Mouse (Mus musculus): ENCODE data around the gene Rps6ka2. TPM values are rescaled to one million over a fixed set of nuclear protein-coding genes. Genes with fewer than 3 reads are reported as not detected.

Rps6ka2 gene
- polyA plus RNA-seq, 1 experiment, result not detected

GRCm38 (mm10) chr17:7143885-7144518 is 25.9 kb upstream of the Rps6ka2 start:
- Histone ChIP-seq H3K4me3 (ENCODE audit: insufficient read depth, low read depth, low read length) (no peak overlapping the region), H3K4me1 (ENCODE audit: control insufficient read depth, insufficient read depth, low read length) (peaks cover 15% of the 10 kb centered on the region), H3K27ac (ENCODE audit: insufficient read depth, low read depth, low read length) (no peak overlapping the region)
- 87% methylated on average over 7 of the region's 7 CpGs for WGBS
- TF ChIP-seq CTCF (IDR thresholded peaks at IDR 0.05; ENCODE audit: insufficient read depth, low read depth, low read length) (no peak), POLR2A (IDR thresholded peaks at IDR 0.05; ENCODE audit: insufficient read depth, low read depth, low read length) (no peak)

- no peak overlapping the region for H3K4me3 ChIP-seq (ENCODE audit: insufficient read depth, low read depth, low read length)
- no peak for TF ChIP-seq POLR2A (IDR thresholded peaks at IDR 0.05; ENCODE audit: insufficient read depth, low read depth, low read length)
- no peak for TF ChIP-seq CTCF (IDR thresholded peaks at IDR 0.05; ENCODE audit: insufficient read depth, low read depth, low read length)
- H3K4me1 ChIP-seq (ENCODE audit: control insufficient read depth, insufficient read depth, low read length), result peaks cover 14% of the 10 kb centered on the region
- H3K27ac ChIP-seq (ENCODE audit: insufficient read depth, low read depth, low read length), result no peak overlapping the region
- 37% methylated on average over 9 of the region's 9 CpGs for WGBS
Observed at GRCm38 (mm10) chr17:7145373-7146058, 24.4 kb upstream of the Rps6ka2 start.

- TF ChIP-seq CTCF (IDR thresholded peaks at IDR 0.05; ENCODE audit: insufficient read depth, low read depth, low read length), result no peak
- no peak for TF ChIP-seq POLR2A (IDR thresholded peaks at IDR 0.05; ENCODE audit: insufficient read depth, low read depth, low read length)
- Histone ChIP-seq H3K4me3 (ENCODE audit: insufficient read depth, low read depth, low read length) (no peak overlapping the region), H3K27ac (ENCODE audit: insufficient read depth, low read depth, low read length) (no peak overlapping the region), H3K4me1 (ENCODE audit: control insufficient read depth, insufficient read depth, low read length) (peaks cover 14% of the 10 kb centered on the region)
- 94% methylated on average over 7 of the region's 7 CpGs for WGBS
Observed at GRCm38 (mm10) chr17:7146479-7146878, 23.4 kb upstream of the Rps6ka2 start.

GRCm38 (mm10) chr17:7147920-7148321 is 22.0 kb upstream of the Rps6ka2 start:
- Histone ChIP-seq H3K4me3 (ENCODE audit: insufficient read depth, low read depth, low read length) (no peak overlapping the region), H3K4me1 (ENCODE audit: control insufficient read depth, insufficient read depth, low read length) (peaks cover 14% of the 10 kb centered on the region), H3K27ac (ENCODE audit: insufficient read depth, low read depth, low read length) (no peak overlapping the region)
- TF ChIP-seq CTCF (IDR thresholded peaks at IDR 0.05; ENCODE audit: insufficient read depth, low read depth, low read length) (no peak), POLR2A (IDR thresholded peaks at IDR 0.05; ENCODE audit: insufficient read depth, low read depth, low read length) (no peak)
- WGBS, result 54% methylated on average over 12 of the region's 12 CpGs

GRCm38 (mm10) chr17:7149328-7150195 is 20.4 kb upstream of the Rps6ka2 start:
- H3K4me1 ChIP-seq (ENCODE audit: control insufficient read depth, insufficient read depth, low read length), result peaks cover 14% of the 10 kb centered on the region
- 97% methylated on average over 11 of the region's 11 CpGs for WGBS
- no peak overlapping the region for H3K4me3 ChIP-seq (ENCODE audit: insufficient read depth, low read depth, low read length)
- no peak overlapping the region for H3K27ac ChIP-seq (ENCODE audit: insufficient read depth, low read depth, low read length)
- no peak for TF ChIP-seq POLR2A (IDR thresholded peaks at IDR 0.05; ENCODE audit: insufficient read depth, low read depth, low read length)
- TF ChIP-seq CTCF (IDR thresholded peaks at IDR 0.05; ENCODE audit: insufficient read depth, low read depth, low read length), result no peak

GRCm38 (mm10) chr17:7151446-7152100 is 18.3 kb upstream of the Rps6ka2 start:
- H3K4me3 ChIP-seq (ENCODE audit: insufficient read depth, low read depth, low read length), result no peak overlapping the region
- WGBS, result 58% methylated on average over 6 of the region's 6 CpGs
- peaks cover 10% of the 10 kb centered on the region; the same call in 1 of the 2 replicates for H3K4me1 ChIP-seq (ENCODE audit: control insufficient read depth, insufficient read depth, low read length)
- TF ChIP-seq CTCF (IDR thresholded peaks at IDR 0.05; ENCODE audit: insufficient read depth, low read depth, low read length), result no peak
- no peak overlapping the region for H3K27ac ChIP-seq (ENCODE audit: insufficient read depth, low read depth, low read length)

GRCm38 (mm10) chr17:7152662-7153061 is 17.3 kb upstream of the Rps6ka2 start:
- 95% methylated on average over 7 of the region's 7 CpGs for WGBS
- TF ChIP-seq CTCF (IDR thresholded peaks at IDR 0.05; ENCODE audit: insufficient read depth, low read depth, low read length) (no peak), POLR2A (IDR thresholded peaks at IDR 0.05; ENCODE audit: insufficient read depth, low read depth, low read length) (no peak)
- no peak overlapping the region for H3K27ac ChIP-seq (ENCODE audit: insufficient read depth, low read depth, low read length)
- H3K4me3 ChIP-seq (ENCODE audit: insufficient read depth, low read depth, low read length), result no peak overlapping the region
- peaks cover 8% of the 10 kb centered on the region; the same call in 1 of the 2 replicates for H3K4me1 ChIP-seq (ENCODE audit: control insufficient read depth, insufficient read depth, low read length)

- Histone ChIP-seq H3K27ac (ENCODE audit: insufficient read depth, low read depth, low read length) (no peak overlapping the region), H3K4me3 (ENCODE audit: insufficient read depth, low read depth, low read length) (no peak overlapping the region), H3K4me1 (ENCODE audit: control insufficient read depth, insufficient read depth, low read length) (no peaks in the 10 kb centered on the region)
- WGBS, result 79% methylated on average over 3 of the region's 3 CpGs
- TF ChIP-seq POLR2A (IDR thresholded peaks at IDR 0.05; ENCODE audit: insufficient read depth, low read depth, low read length) (no peak), CTCF (IDR thresholded peaks at IDR 0.05; ENCODE audit: insufficient read depth, low read depth, low read length) (no peak)
Observed at GRCm38 (mm10) chr17:7163955-7164354, 6.0 kb upstream of the Rps6ka2 start.

Data from olfactory bulb, adult 2 months (tissue).